Mouse (Mus musculus) activated CD4-positive, CD25-positive, alpha-beta regulatory T cell, adult 4 months (primary cell): ENCODE measurements around the gene Svop. TPM values are rescaled to one million over a fixed set of nuclear protein-coding genes. Genes with fewer than 3 reads are reported as not detected.
A peak's percentile ranks its signal among the peaks of the same experiment; 100 is the strongest.

Experiments
- ATAC-seq: one replicate; pipeline ENCODE4 v1.8.0; 2017
- polyA plus RNA-seq, 2 experiments: library from polyadenylated mRNA; unstranded; fragments of 100-300 nt; shearing (Covaris generic); gene quantifications; one replicate each; pipeline ENCODE4 v1.2.1; 2017

Svop gene
- polyA plus RNA-seq, 2 experiments from 2014 or later, result not detected

DNA sequence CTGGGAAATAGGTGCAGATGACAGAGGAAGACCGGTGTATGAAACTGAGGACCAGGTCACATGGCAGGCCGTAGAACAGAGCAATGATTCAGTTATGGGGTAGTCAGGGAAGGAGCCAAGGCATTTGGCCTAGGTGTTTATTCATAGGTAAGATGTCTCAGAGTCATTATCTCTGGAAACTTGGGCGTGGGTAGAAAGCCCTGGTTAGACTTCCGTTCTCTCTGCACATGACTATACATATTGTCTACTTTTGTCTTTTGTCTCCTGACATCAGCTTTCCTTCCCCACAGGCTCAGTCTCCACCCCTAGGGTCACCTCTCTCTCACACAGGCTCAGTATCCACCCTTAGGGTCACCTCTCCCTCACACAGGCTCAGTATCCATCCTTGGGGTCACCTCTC, 47.6 kb downstream of the Svop start:
- ATAC-seq, result peak; percentile 52

DNA sequence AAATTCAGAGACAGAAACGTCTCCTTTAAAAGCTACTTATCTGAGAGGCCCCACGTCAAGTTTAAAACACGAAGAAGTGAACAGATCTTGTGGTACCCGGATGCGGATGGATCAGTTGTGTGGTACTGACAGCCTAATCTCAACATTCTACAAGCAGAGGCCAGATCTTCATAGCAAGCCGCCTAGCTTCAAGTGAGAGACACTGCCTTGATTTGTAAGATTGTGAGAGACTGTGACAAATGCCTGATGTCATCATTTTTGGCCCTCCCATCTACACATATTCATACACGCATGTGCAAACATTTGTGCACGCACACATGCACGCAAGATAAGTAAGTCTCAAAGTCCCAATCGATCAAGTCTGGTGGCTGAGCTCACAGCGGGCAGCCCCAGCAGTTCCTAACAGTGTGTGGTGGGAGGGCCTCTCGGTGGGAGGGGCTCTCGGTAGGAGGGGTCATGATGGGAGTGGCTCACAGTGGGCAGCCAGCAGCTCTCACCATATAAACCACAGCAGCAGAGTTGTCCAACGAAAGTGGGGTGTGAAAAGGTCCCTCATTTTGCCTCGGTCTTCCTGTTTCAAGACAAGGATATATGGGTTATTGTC, 49.9 kb downstream of the Svop start:
- ATAC-seq, result peak; percentile 40

GRCm38 (mm10) chr5:114040911-114041310, 50.5 kb downstream of the Svop start:
- ATAC-seq, result no peak

- no peak for ATAC-seq
These were observed 50.9 kb downstream of the Svop start for GRCm38 (mm10) chr5:114040508-114040907.

DNA sequence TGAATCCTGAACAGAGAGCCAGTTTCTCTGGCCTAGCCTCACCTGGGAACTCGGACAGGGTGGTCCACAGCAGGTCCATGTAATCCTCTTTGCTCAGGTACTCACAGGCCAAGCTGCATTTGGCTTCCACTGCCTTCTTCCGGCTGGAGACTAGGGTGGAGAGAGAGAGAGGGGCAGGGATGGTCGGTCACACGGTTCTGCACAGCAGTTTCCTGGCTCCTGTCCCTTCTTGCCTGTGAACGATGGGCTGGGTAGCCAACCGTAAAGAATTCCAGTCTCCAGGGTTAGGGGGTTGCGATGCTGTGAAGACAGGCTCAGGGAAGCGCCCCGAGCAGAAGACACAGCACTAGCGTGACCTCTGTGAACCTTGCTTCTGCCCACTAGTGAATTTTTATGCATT, 56.3 kb downstream of the Svop start:
- ATAC-seq, result no peak

DNA sequence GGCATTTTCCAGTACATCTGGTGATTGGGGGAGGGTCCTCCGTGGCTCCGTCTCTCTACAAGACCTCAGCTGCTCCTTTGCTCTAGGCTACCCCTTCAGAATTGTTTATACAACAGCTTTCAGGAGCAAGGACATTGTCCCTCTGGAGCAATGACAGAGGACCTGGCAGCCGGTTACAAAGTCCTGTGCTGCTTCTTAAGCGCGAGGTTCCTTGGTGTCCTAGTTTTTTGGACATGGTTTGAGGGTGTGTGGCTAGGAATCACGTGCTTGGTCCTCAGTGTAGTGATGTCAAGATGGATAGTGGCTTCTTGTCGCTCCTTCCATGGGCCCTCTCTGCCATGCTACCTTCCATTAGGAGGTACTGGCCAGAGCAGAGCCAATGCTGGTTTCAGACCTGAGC, 57.0 kb downstream of the Svop start:
- ATAC-seq, result no peak

GRCm38 (mm10) chr5:114032161-114032763, 59.1 kb downstream of the Svop start:
- no peak for ATAC-seq

- ATAC-seq, result no peak
These were observed 60.7 kb downstream of the Svop start for GRCm38 (mm10) chr5:114030652-114031051.

GRCm38 (mm10) chr5:114028111-114028510, 63.3 kb downstream of the Svop start:
- ATAC-seq, result no peak

DNA sequence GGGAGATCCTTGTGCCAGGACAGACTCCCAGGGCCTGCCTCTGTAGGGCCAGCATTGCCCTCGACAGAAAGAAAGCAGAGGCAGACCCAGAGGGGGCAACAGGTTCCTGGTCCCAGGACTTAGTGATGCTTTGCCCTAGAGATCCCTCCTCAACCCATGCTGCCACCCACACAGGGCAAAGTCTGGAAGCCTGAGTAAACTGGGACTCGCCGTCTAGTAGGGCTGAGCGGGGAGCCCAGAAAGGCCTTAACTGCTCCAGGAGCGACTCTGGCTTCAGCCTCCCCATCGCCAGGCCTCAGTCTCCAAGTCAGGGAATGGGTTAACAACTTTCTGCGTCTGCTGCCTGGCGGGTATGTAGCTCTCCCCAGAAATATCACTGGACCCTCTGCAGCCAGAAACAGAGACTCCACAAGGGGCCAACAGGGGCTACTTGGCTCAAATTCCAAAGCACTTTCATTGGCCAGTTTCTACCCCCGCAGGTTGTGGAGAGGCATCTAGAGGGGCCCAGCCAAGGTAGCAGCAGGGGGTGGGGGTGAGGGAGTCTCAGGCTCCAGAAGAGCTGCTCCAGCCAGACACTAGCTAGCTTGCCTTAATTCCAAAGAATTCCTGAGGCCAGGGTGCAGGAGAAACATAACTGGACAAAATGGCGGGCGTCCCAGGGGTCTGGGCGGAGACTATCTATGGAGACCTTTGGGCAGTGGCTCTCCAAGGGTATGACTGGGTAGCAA, 64.0 kb downstream of the Svop start:
- no peak for ATAC-seq

- ATAC-seq, result no peak
These were observed 66.5 kb downstream of the Svop start for GRCm38 (mm10) chr5:114024885-114025284.

- no peak for ATAC-seq
These were observed 67.0 kb downstream of the Svop start for GRCm38 (mm10) chr5:114024390-114024789.

DNA sequence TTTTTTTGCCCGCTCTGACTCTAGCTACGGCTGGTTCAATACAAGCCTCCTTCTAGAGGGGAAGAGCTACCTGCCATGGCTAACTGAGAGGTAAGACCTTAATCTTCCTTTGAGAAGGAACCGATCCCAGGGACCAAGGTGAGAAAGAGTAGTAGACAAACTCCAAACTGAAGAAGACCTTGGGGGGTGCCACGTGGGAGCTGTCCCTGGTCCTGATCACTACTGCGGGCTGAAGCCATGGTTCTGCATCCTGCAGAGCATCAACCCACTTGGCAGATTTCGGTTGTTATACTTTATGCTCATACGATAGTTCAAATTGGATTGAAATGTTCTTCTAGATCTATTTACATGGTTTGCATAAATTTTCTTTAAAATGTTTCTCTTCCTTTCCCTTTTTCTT, 76.2 kb downstream of the Svop start:
- no peak for ATAC-seq

GRCm38 (mm10) chr5:114009049-114009448, 82.3 kb downstream of the Svop start:
- ATAC-seq, result no peak

- ATAC-seq, result no peak
These were observed 83.5 kb downstream of the Svop start for GRCm38 (mm10) chr5:114007753-114008453.

DNA sequence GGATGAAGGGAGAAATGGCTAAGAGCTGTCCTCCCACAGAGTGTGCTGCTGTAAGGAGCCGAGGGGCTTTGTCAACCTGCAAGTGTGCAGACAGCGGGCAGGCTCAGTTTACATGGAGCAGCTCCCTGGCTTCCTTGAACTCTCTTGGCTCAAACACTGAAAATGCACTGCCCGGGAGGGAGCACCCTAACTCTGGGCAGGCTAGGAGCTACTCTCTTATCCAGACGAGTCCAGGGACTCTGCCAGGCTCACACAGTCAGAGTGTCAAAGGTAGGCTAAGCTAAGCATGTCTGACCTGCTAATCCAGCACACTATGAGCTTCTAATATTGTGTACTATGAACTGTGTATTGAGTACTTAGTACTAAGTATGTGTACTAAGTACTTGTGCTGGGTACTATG, 84.4 kb downstream of the Svop start:
- ATAC-seq, result no peak

- no peak for ATAC-seq
These were observed 86.3 kb downstream of the Svop start for GRCm38 (mm10) chr5:114005100-114005499.

- no peak for ATAC-seq
These were observed 86.8 kb downstream of the Svop start for GRCm38 (mm10) chr5:114004573-114004972.

DNA sequence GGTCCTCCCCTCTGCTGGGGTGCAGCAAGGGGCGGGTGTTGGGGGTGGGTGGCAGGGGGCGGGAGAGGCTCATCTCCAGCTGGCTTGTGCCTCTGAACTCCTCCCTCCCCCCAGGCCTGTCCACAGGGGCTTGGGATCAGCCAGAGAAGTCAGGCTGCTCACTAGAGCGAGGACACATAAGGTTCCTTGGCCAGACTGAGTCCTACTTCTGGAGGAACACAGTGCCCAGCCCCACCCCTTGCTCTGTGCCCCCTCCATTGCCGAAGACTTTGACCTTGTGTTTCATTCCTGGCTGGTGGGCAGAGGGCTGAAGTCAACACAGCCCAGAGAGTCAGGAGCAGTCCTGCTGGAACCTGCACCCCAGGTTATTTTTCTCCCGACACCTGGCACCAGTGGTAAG, 87.8 kb downstream of the Svop start, which contains the start of gene Dao:
TSS of gene Dao (plus strand) at position 162 of the 400 bp plus-strand sequence.
- ATAC-seq, result no peak

- ATAC-seq, result peak; percentile 66
These were observed 92.0 kb downstream of the Svop start for GRCm38 (mm10) chr5:113999382-113999781.

DNA sequence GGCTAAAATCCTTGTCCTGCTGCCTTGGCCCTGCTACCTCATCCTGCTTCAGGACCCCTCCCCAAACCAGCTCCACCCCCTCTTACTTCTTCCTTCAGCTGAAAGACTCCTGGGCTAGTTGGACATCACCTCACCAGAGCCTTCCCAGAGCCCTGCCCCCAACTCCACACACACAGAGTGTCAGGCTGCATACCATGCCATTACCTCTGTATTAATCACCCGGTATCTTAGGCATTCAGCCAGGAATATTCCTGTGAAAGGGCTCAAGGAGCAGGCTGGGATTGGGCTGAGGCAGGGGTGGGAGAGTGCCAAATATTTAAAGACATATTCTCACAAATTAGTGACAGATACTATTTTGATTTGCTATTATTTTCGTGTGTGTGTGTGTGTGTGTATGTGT, 94.9 kb downstream of the Svop start:
- no peak for ATAC-seq

- ATAC-seq, result peak; percentile 8
These were observed 97.6 kb downstream of the Svop start, which contains the start of gene Ssh1 for GRCm38 (mm10) chr5:113993487-113994465. Ssh1 (minus strand) TSS chr5:113993894.
